Mouse (Mus musculus) megakaryocyte, embryonic 14.5 days (primary cell): ENCODE data around the gene Rps16.

Source experiments
- FLI1 ChIP-seq: IDR thresholded peaks from 2 replicates; pipeline ENCODE4 v1.6.1; 2012; ENCODE audit warnings: low read length, inconsistent platforms, mixed read lengths
- GATA1 ChIP-seq: IDR thresholded peaks from 3 replicates; pipeline ENCODE4 v1.6.1; 2012; ENCODE audit warnings: mixed read lengths, low read length, inconsistent platforms, borderline replicate concordance

DNA sequence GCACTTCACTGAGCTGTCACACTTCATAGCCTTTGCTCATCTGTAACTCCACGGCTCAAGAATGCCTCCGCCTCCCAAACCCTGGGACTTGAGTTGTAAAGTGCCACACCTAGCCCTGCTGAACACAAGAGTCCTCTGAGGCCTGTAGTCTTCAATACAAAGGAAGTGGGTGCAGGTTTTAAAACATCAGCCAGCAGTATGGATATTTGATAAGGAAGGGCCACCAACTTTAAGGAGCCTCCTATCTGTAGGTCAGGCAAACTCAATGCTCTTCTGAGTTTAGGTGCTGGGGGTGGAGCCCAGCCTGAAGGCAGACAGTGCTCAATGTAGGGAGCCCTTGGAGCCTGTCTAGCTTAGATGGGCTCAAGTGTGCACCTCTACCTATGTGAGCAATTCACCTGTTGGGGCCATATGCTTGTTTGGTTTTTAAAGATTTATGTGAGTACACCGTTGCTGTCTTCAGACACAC, 3.7 kb downstream of the Rps16 start:
- TF ChIP-seq GATA1 (no peak), FLI1 (no peak)
